Mouse (Mus musculus): ENCODE results near the gene Trir.
A peak's percentile ranks its signal among the peaks of the same experiment; 100 is the strongest.

Trir gene

GRCm38 (mm10) chr8:85036718-85037365, 10.2 kb downstream of the Trir start, which contains the start of gene Tnpo2:
Gene Tnpo2 (plus strand): TSS chr8:85036915.
- DNase-seq (ENCODE audit: low spot score in 2 of 2): peak; percentile 81 to 90

GRCm38 (mm10) chr8:85037366-85037680, 10.7 kb downstream of the Trir start:
- no peak for DNase-seq (ENCODE audit: low spot score in 2 of 2)

GRCm38 (mm10) chr8:85037681-85038531, 11.3 kb downstream of the Trir start:
- peak; percentile 72 to 74 for DNase-seq (ENCODE audit: low spot score in 2 of 2)

- DNase-seq (ENCODE audit: low spot score in 2 of 2): no peak
Measured at GRCm38 (mm10) chr8:85043619-85044018, 17.0 kb downstream of the Trir start.

GRCm38 (mm10) chr8:85057367-85057766, 30.7 kb downstream of the Trir start:
- DNase-seq (ENCODE audit: low spot score in 2 of 2): no peak

- DNase-seq (ENCODE audit: low spot score in 2 of 2): peak; percentile 71 to 91
Measured at GRCm38 (mm10) chr8:85059879-85060616, 33.4 kb downstream of the Trir start, which contains the start of gene Fbxw9. Gene Fbxw9 (plus strand): TSS chr8:85060055.

- no peak for DNase-seq (ENCODE audit: low spot score in 2 of 2)
Measured at GRCm38 (mm10) chr8:85062603-85063002, 36.0 kb downstream of the Trir start.

- DNase-seq (ENCODE audit: low spot score in 2 of 2): no peak
Measured at GRCm38 (mm10) chr8:85065213-85065612, 38.6 kb downstream of the Trir start.

GRCm38 (mm10) chr8:85067155-85067554, 40.5 kb downstream of the Trir start:
- DNase-seq (ENCODE audit: low spot score in 2 of 2): no peak

GRCm38 (mm10) chr8:85067982-85068381, 41.4 kb downstream of the Trir start, which contains the start of gene Gm5741:
Gene Gm5741 (minus strand): TSS chr8:85067982.
- no peak for DNase-seq (ENCODE audit: low spot score in 2 of 2)

- DNase-seq (ENCODE audit: low spot score in 2 of 2): no peak
Measured at GRCm38 (mm10) chr8:85071041-85071440, 44.4 kb downstream of the Trir start.

- DNase-seq (ENCODE audit: low spot score in 2 of 2): peak; percentile 78 to 91
Measured at GRCm38 (mm10) chr8:85071514-85072281, 45.1 kb downstream of the Trir start, which contains the start of gene Dhps. Gene Dhps (plus strand): TSS chr8:85071757.

- DNase-seq (ENCODE audit: low spot score in 2 of 2): no peak
Measured at GRCm38 (mm10) chr8:85072364-85072929, 45.8 kb downstream of the Trir start.

- DNase-seq (ENCODE audit: low spot score in 2 of 2): no peak
Measured at GRCm38 (mm10) chr8:85073041-85073612, 46.5 kb downstream of the Trir start.

GRCm38 (mm10) chr8:85074167-85074566, 47.5 kb downstream of the Trir start:
- no peak for DNase-seq (ENCODE audit: low spot score in 2 of 2)

GRCm38 (mm10) chr8:85074617-85075016, 48.0 kb downstream of the Trir start:
- DNase-seq (ENCODE audit: low spot score in 2 of 2): no peak

GRCm38 (mm10) chr8:85076001-85076400, 49.4 kb downstream of the Trir start:
- peak; percentile 62 to 78 for DNase-seq (ENCODE audit: low spot score in 2 of 2)

GRCm38 (mm10) chr8:85076993-85077392, 50.4 kb downstream of the Trir start:
- peak; percentile 70 to 86 for DNase-seq (ENCODE audit: low spot score in 2 of 2)
